Mouse (Mus musculus) hindbrain, postnatal 0 days (tissue): ENCODE data around the gene Klb. TPM values are rescaled to one million over a fixed set of nuclear protein-coding genes. Genes with fewer than 3 reads are reported as not detected.

ENCODE experiments used
- ATAC-seq: fragments of 200-750 bp; cut with Nextera tagmentation; 2 replicates; pipeline ENCODE4 v1.8.0; 2017; ENCODE audit warnings: mild to moderate bottlenecking, moderate TSS enrichment, moderate library complexity
- DNase-seq: peaks from one replicate; pipeline ENCODE4 v3.0.0-alpha.2; 2015; ENCODE audit warnings: low spot score
- H3K27ac ChIP-seq: fragments of 300-500 bp; sonication (generic); 2 replicates; pipeline ENCODE4 v1.5.1; 2014; ENCODE audit warnings: mild to moderate bottlenecking
- H3K27me3 ChIP-seq: fragments of 300-500 bp; sonication (generic); 2 replicates; pipeline ENCODE4 v1.6.1; 2014; ENCODE audit warnings: low read length, mixed read lengths; ENCODE audit not compliant: insufficient read depth
- H3K36me3 ChIP-seq: fragments of 300-500 bp; sonication (generic); 2 replicates; pipeline ENCODE4 v1.6.1; 2014; ENCODE audit warnings: low read length, mixed read lengths; ENCODE audit not compliant: insufficient read depth
- H3K4me1 ChIP-seq: fragments of 300-500 bp; sonication (generic); 2 replicates; pipeline ENCODE4 v1.6.1; 2014; ENCODE audit warnings: antibody characterized with exemption, low read length, mixed read lengths; ENCODE audit not compliant: insufficient read depth
- H3K4me2 ChIP-seq: fragments of 300-500 bp; sonication (generic); 2 replicates; pipeline ENCODE4 v1.6.1; 2014; ENCODE audit warnings: low read depth, mild to moderate bottlenecking, low read length, moderate library complexity, mixed read lengths
- H3K4me3 ChIP-seq: fragments of 300-500 bp; sonication (generic); 2 replicates; pipeline ENCODE4 v1.5.1; 2014; ENCODE audit warnings: low read length
- H3K9ac ChIP-seq: fragments of 300-500 bp; sonication (generic); replicated peaks from 2 replicates; pipeline ENCODE4 v1.6.1; 2014; ENCODE audit warnings: mild to moderate bottlenecking, low read length, moderate library complexity, mixed read lengths
- H3K9me3 ChIP-seq: fragments of 300-500 bp; sonication (generic); 2 replicates; pipeline ENCODE4 v1.6.1; 2016; ENCODE audit warnings: low read length, mixed read lengths
- CTCF ChIP-seq: IDR thresholded peaks from 2 replicates; pipeline ENCODE4 v1.5.1; 2016; ENCODE audit warnings: antibody characterized with exemption, control low read depth, low read depth
- WGBS: fragments of 180-500 bp; shearing (Covaris S2); extraction: QIAGEN DNeasy Blood & Tissue Kit; methylation state at CpG from one replicate; pipeline ENCODE4 v1.1.7; 2014; 5-methylcytosine and 5-hydroxymethylcytosine counted together
- polyA plus RNA-seq: library from polyadenylated mRNA; unstranded; fragments of >200 nt; fragmentation: Nextera tagmentation; extraction: Ambion mirVana; gene quantifications from 2 replicates; pipeline ENCODE4 v1.2.1, GENCODE M21; 2015
- total RNA-seq: library from RNA; depleted of rRNA; stranded (reverse); fragments of >200 nt; gene quantifications from 2 replicates; pipeline ENCODE4 v1.2.3, GENCODE M21; 2014; rRNA removed

Gene Klb
- total and polyA plus RNA-seq, 2 experiments from 2014 or later, result 0.09 TPM; not detected in 1

DNA sequence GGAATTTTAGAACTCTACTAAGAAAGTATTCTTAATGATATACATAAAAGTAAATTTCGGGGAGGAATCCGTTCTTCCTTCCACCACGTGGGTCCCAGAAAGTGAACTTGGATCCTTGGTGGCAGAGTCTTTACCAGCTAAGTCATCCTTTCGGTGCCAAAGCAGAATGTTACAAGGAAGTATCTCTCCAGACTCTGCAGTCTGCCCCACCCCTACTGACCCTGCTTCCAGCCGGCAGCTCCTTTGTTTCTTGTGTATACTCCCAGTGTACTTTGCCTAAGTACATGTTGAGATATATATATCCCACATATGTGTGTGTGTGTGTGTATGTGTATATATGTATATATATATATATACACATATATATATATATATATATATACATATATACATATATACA, 81.3 kb downstream of the Klb start:
- ATAC-seq, result no peak
- Histone ChIP-seq H3K4me1 (no peaks in the 10 kb centered on the region), H3K27me3 (no peaks in the 10 kb centered on the region), H3K4me3 (no peak overlapping the region), H3K9me3 (no peaks in the 10 kb centered on the region), H3K27ac (no peak overlapping the region), H3K9ac (no peak overlapping the region), H3K36me3 (peaks cover 6% of the 10 kb centered on the region; the same call in 1 of the 2 replicates), H3K4me2 (no peak overlapping the region)
- no peak for DNase-seq
- WGBS, result 83% methylated on average over 5 of the region's 5 CpGs
- no peak for TF ChIP-seq CTCF

Other genes with a start within 250 kb of the Klb start
- gene Klhl5, start 240.8 kb upstream of the Klb start, total RNA-seq, result 47.8 and 49.1 TPM in 2 replicates
- 49.8 and 53.3 TPM in 2 replicates for gene Klhl5, start 240.8 kb upstream of the Klb start, polyA plus RNA-seq
- 11.1 and 12.9 TPM in 2 replicates for gene Wdr19, start 148.6 kb upstream of the Klb start, total RNA-seq
- gene Wdr19, start 148.6 kb upstream of the Klb start, polyA plus RNA-seq, result 8.1 and 9.6 TPM in 2 replicates
- gene Rfc1, start 12.6 kb upstream of the Klb start, total RNA-seq, result 18.6 and 26.0 TPM in 2 replicates
- gene Rfc1, start 12.6 kb upstream of the Klb start, polyA plus RNA-seq, result 31.2 and 33.0 TPM in 2 replicates
- gene Rpl9, start 43.1 kb downstream of the Klb start, total RNA-seq, result 890 and 1,017 TPM in 2 replicates
- gene Rpl9, start 43.1 kb downstream of the Klb start, polyA plus RNA-seq, result 640 and 652 TPM in 2 replicates
- gene Lias, start 43.2 kb downstream of the Klb start, total RNA-seq, result 19.4 and 23.4 TPM in 2 replicates
- gene Lias, start 43.2 kb downstream of the Klb start, polyA plus RNA-seq, result 65.5 and 66.8 TPM in 2 replicates
- gene Ugdh, start 87.6 kb downstream of the Klb start, total RNA-seq, result 15.0 and 18.8 TPM in 2 replicates
- 30.7 and 32.1 TPM in 2 replicates for gene Ugdh, start 87.6 kb downstream of the Klb start, polyA plus RNA-seq
- gene Gm43552, start 144.5 kb downstream of the Klb start, total RNA-seq, result not detected in 2 replicates
- gene Gm43552, start 144.5 kb downstream of the Klb start, polyA plus RNA-seq, result not detected in 2 replicates
- gene Smim14, start 188.9 kb downstream of the Klb start, total RNA-seq, result 153 and 155 TPM in 2 replicates
- 200 and 229 TPM in 2 replicates for gene Smim14, start 188.9 kb downstream of the Klb start, polyA plus RNA-seq
- 36.5 and 41.9 TPM in 2 replicates for gene Ube2k, start 188.9 kb downstream of the Klb start, total RNA-seq
- 199 and 204 TPM in 2 replicates for gene Ube2k, start 188.9 kb downstream of the Klb start, polyA plus RNA-seq